Mouse (Mus musculus): Measurements from ENCODE around the gene Hes2.

GRCm38 (mm10) chr4:152125161-152126025 lies 33.3 kb upstream of the Hes2 start:
- TF ChIP-seq CTCF (IDR thresholded peaks at IDR 0.05; ENCODE audit: extremely low read depth, insufficient read depth, low read length): no peak
- TF ChIP-seq POLR2A (IDR thresholded peaks at IDR 0.05; ENCODE audit: extremely low read depth, insufficient read depth, low read length): peak; percentile 32; the same call in 1 of the 2 replicates
